Mouse (Mus musculus): ENCODE measurements around the gene Mtfr1l.

DNA sequence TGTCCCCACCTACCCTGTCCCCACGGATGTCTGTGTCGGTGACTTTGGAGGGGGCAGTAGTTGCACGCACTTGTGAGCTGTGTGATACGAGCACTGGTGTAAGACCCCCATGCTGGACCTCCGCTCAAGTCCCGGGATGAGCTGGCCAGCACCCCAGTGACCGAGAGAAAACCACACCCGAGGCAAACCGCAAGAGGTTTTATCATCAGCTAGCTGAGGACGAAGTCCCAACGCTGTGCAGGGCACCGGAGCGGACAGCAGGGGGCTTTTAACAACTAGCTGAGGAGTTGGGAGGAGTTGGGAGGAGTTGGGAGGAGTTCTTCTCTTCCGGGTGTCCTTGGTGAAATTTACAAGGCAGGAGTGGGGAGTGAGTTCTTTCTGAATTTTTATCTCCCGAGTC is 22.4 kb downstream of the Mtfr1l start:
- peak; percentile 76 for TF ChIP-seq CTCF (IDR thresholded peaks at IDR 0.05; ENCODE audit: low read depth)
- no peak for TF ChIP-seq EP300 (IDR thresholded peaks at IDR 0.05; ENCODE audit: low read depth)

Data from liver, postnatal 0 days (tissue).